Mouse (Mus musculus) liver, postnatal 0 days (tissue): ENCODE data around the gene Slc6a21.

Experiments used
- CTCF ChIP-seq: sonication (generic); IDR thresholded peaks from 2 replicates; pipeline ENCODE4 v1.5.1; 2016; ENCODE audit warnings: antibody characterized with exemption, low read depth
- EP300 ChIP-seq: IDR thresholded peaks from 2 replicates; pipeline ENCODE4 v1.6.1; 2016; ENCODE audit warnings: antibody characterized with exemption, low read depth, mild to moderate bottlenecking

GRCm38 (mm10) chr7:45272786-45273412 is 4.4 kb upstream of the Slc6a21 start:
- TF ChIP-seq EP300 (no peak), CTCF (no peak)
